Mouse (Mus musculus): ENCODE measurements around the gene Schip1. TPM values are rescaled to one million over a fixed set of nuclear protein-coding genes. Genes with fewer than 3 reads are reported as not detected.

The Schip1 gene
- polyA plus RNA-seq, 1 experiment from 2014 or later = 29.7 TPM

- Histone ChIP-seq H3K4me3 (ENCODE audit: low read length) (no peak overlapping the region), H3K27ac (ENCODE audit: low read length) (peak overlapping the region; percentile 4; the same call in 1 of the 2 replicates), H3K4me2 (ENCODE audit: low read depth, low read length) (no peak overlapping the region), H3K36me3 (ENCODE audit: control insufficient read depth, insufficient read depth, low read length) (no peaks in the 10 kb centered on the region), H3K9ac (ENCODE audit: low read depth, low read length) (no peak overlapping the region), H3K9me3 (ENCODE audit: control insufficient read depth, low read length) (no peaks in the 10 kb centered on the region), H3K4me1 (ENCODE audit: control insufficient read depth, insufficient read depth, low read length) (peaks cover 23% of the 10 kb centered on the region), H3K27me3 (replicated peaks; ENCODE audit: control insufficient read depth, insufficient read depth, low read length) (no peaks in the 10 kb centered on the region)
- 68% methylated on average over 9 of the region's 9 CpGs for WGBS
- no peak for ATAC-seq
These were observed 524.7 kb downstream of the Schip1 start for GRCm38 (mm10) chr3:68589220-68589840.

GRCm38 (mm10) chr3:68590436-68590835 lies 525.8 kb downstream of the Schip1 start:
- peak overlapping the region; percentile 6; the same call in 1 of the 2 replicates for H3K27ac ChIP-seq (ENCODE audit: low read length)
- H3K9me3 ChIP-seq (ENCODE audit: control insufficient read depth, low read length) = no peaks in the 10 kb centered on the region
- no peaks in the 10 kb centered on the region for H3K27me3 ChIP-seq (replicated peaks; ENCODE audit: control insufficient read depth, insufficient read depth, low read length)
- H3K4me3 ChIP-seq (ENCODE audit: low read length) = no peak overlapping the region
- no peak overlapping the region for H3K9ac ChIP-seq (ENCODE audit: low read depth, low read length)
- no peak overlapping the region for H3K4me2 ChIP-seq (ENCODE audit: low read depth, low read length)
- WGBS = 40% methylated on average over 8 of the region's 8 CpGs
- no peaks in the 10 kb centered on the region for H3K36me3 ChIP-seq (ENCODE audit: control insufficient read depth, insufficient read depth, low read length)
- ATAC-seq = peak; percentile 67
- H3K4me1 ChIP-seq (ENCODE audit: control insufficient read depth, insufficient read depth, low read length) = peaks cover 20% of the 10 kb centered on the region

GRCm38 (mm10) chr3:68592575-68592974 lies 528.0 kb downstream of the Schip1 start:
- H3K9ac ChIP-seq (ENCODE audit: low read depth, low read length) = no peak overlapping the region
- 64% methylated on average over 10 of the region's 10 CpGs for WGBS
- H3K36me3 ChIP-seq (ENCODE audit: control insufficient read depth, insufficient read depth, low read length) = no peaks in the 10 kb centered on the region
- peaks cover 12% of the 10 kb centered on the region for H3K4me1 ChIP-seq (ENCODE audit: control insufficient read depth, insufficient read depth, low read length)
- H3K9me3 ChIP-seq (ENCODE audit: control insufficient read depth, low read length) = no peaks in the 10 kb centered on the region
- H3K4me2 ChIP-seq (ENCODE audit: low read depth, low read length) = no peak overlapping the region
- no peaks in the 10 kb centered on the region for H3K27me3 ChIP-seq (replicated peaks; ENCODE audit: control insufficient read depth, insufficient read depth, low read length)
- ATAC-seq = no peak
- H3K4me3 ChIP-seq (ENCODE audit: low read length) = no peak overlapping the region
- 0 out of 2 replicates have a peak overlapping the region, but pooled peaks have one; percentile 27 for H3K27ac ChIP-seq (ENCODE audit: low read length)

GRCm38 (mm10) chr3:68593073-68593867 lies 528.7 kb downstream of the Schip1 start:
- 0 out of 2 replicates have a peak overlapping the region, but pooled peaks have one; percentile 27 for H3K27ac ChIP-seq (ENCODE audit: low read length)
- H3K4me3 ChIP-seq (ENCODE audit: low read length) = no peak overlapping the region
- peaks cover 11% of the 10 kb centered on the region for H3K4me1 ChIP-seq (ENCODE audit: control insufficient read depth, insufficient read depth, low read length)
- no peaks in the 10 kb centered on the region for H3K27me3 ChIP-seq (replicated peaks; ENCODE audit: control insufficient read depth, insufficient read depth, low read length)
- no peaks in the 10 kb centered on the region for H3K9me3 ChIP-seq (ENCODE audit: control insufficient read depth, low read length)
- peak; percentile 26; the same call in 1 of the 2 replicates for ATAC-seq
- 0 out of 2 replicates have a peak overlapping the region, but pooled peaks have one; percentile 20 for H3K4me2 ChIP-seq (ENCODE audit: low read depth, low read length)
- 50% methylated on average over 12 of the region's 12 CpGs for WGBS
- no peaks in the 10 kb centered on the region for H3K36me3 ChIP-seq (ENCODE audit: control insufficient read depth, insufficient read depth, low read length)
- peak overlapping the region; percentile 52; the same call in 1 of the 2 replicates for H3K9ac ChIP-seq (ENCODE audit: low read depth, low read length)

GRCm38 (mm10) chr3:68595316-68595925 lies 530.8 kb downstream of the Schip1 start:
- Histone ChIP-seq H3K36me3 (ENCODE audit: control insufficient read depth, insufficient read depth, low read length) (no peaks in the 10 kb centered on the region), H3K4me1 (ENCODE audit: control insufficient read depth, insufficient read depth, low read length) (peaks cover 11% of the 10 kb centered on the region), H3K4me3 (ENCODE audit: low read length) (no peak overlapping the region), H3K27me3 (replicated peaks; ENCODE audit: control insufficient read depth, insufficient read depth, low read length) (no peaks in the 10 kb centered on the region), H3K4me2 (ENCODE audit: low read depth, low read length) (no peak overlapping the region), H3K9ac (ENCODE audit: low read depth, low read length) (no peak overlapping the region), H3K27ac (ENCODE audit: low read length) (no peak overlapping the region), H3K9me3 (ENCODE audit: control insufficient read depth, low read length) (no peaks in the 10 kb centered on the region)
- 48% methylated on average over 10 of the region's 10 CpGs for WGBS
- ATAC-seq = 0 out of 2 replicates have a peak, but pooled peaks have one; percentile 39

- H3K9ac ChIP-seq (ENCODE audit: low read depth, low read length) = no peak overlapping the region
- H3K4me1 ChIP-seq (ENCODE audit: control insufficient read depth, insufficient read depth, low read length) = peaks cover 11% of the 10 kb centered on the region
- H3K4me3 ChIP-seq (ENCODE audit: low read length) = no peak overlapping the region
- H3K4me2 ChIP-seq (ENCODE audit: low read depth, low read length) = no peak overlapping the region
- no peak overlapping the region for H3K27ac ChIP-seq (ENCODE audit: low read length)
- H3K36me3 ChIP-seq (ENCODE audit: control insufficient read depth, insufficient read depth, low read length) = no peaks in the 10 kb centered on the region
- no peaks in the 10 kb centered on the region for H3K27me3 ChIP-seq (replicated peaks; ENCODE audit: control insufficient read depth, insufficient read depth, low read length)
- no peak for ATAC-seq
- WGBS = 94% methylated on average over 4 of the region's 4 CpGs
- no peaks in the 10 kb centered on the region for H3K9me3 ChIP-seq (ENCODE audit: control insufficient read depth, low read length)
These were observed 532.3 kb downstream of the Schip1 start for GRCm38 (mm10) chr3:68596938-68597337.

GRCm38 (mm10) chr3:68602891-68603290 lies 538.3 kb downstream of the Schip1 start:
- Histone ChIP-seq H3K36me3 (ENCODE audit: control insufficient read depth, insufficient read depth, low read length) (no peaks in the 10 kb centered on the region), H3K4me2 (ENCODE audit: low read depth, low read length) (no peak overlapping the region), H3K9me3 (ENCODE audit: control insufficient read depth, low read length) (no peaks in the 10 kb centered on the region), H3K27me3 (replicated peaks; ENCODE audit: control insufficient read depth, insufficient read depth, low read length) (no peaks in the 10 kb centered on the region), H3K9ac (ENCODE audit: low read depth, low read length) (no peak overlapping the region), H3K4me3 (ENCODE audit: low read length) (no peak overlapping the region), H3K4me1 (ENCODE audit: control insufficient read depth, insufficient read depth, low read length) (no peaks in the 10 kb centered on the region), H3K27ac (ENCODE audit: low read length) (no peak overlapping the region)
- WGBS = 80% methylated on average over 9 of the region's 9 CpGs
- no peak for ATAC-seq

- 70% methylated on average over 10 of the region's 10 CpGs for WGBS
These were observed 539.9 kb downstream of the Schip1 start for GRCm38 (mm10) chr3:68604467-68604866.

GRCm38 (mm10) chr3:68604962-68605361 lies 540.4 kb downstream of the Schip1 start:
- no peaks in the 10 kb centered on the region for H3K27me3 ChIP-seq (replicated peaks; ENCODE audit: control insufficient read depth, insufficient read depth, low read length)
- H3K4me2 ChIP-seq (ENCODE audit: low read depth, low read length) = no peak overlapping the region
- no peaks in the 10 kb centered on the region for H3K9me3 ChIP-seq (ENCODE audit: control insufficient read depth, low read length)
- H3K4me3 ChIP-seq (ENCODE audit: low read length) = no peak overlapping the region
- 80% methylated on average over 10 of the region's 10 CpGs for WGBS
- no peaks in the 10 kb centered on the region for H3K36me3 ChIP-seq (ENCODE audit: control insufficient read depth, insufficient read depth, low read length)
- no peak overlapping the region for H3K27ac ChIP-seq (ENCODE audit: low read length)
- no peak for ATAC-seq
- H3K9ac ChIP-seq (ENCODE audit: low read depth, low read length) = no peak overlapping the region
- H3K4me1 ChIP-seq (ENCODE audit: control insufficient read depth, insufficient read depth, low read length) = peaks cover 1% of the 10 kb centered on the region; the same call in 1 of the 2 replicates

More at GRCm38 (mm10) chr3:68604467-68604866, 539.9 kb downstream of the Schip1 start:
- Histone ChIP-seq H3K27me3 (replicated peaks; ENCODE audit: control insufficient read depth, insufficient read depth, low read length) (no peaks in the 10 kb centered on the region), H3K27ac (ENCODE audit: low read length) (no peak overlapping the region), H3K36me3 (ENCODE audit: control insufficient read depth, insufficient read depth, low read length) (no peaks in the 10 kb centered on the region), H3K9ac (ENCODE audit: low read depth, low read length) (no peak overlapping the region), H3K4me1 (ENCODE audit: control insufficient read depth, insufficient read depth, low read length) (no peaks in the 10 kb centered on the region), H3K9me3 (ENCODE audit: control insufficient read depth, low read length) (no peaks in the 10 kb centered on the region), H3K4me2 (ENCODE audit: low read depth, low read length) (no peak overlapping the region), H3K4me3 (ENCODE audit: low read length) (no peak overlapping the region)
- no peak for ATAC-seq

All from intestine, embryonic 16.5 days (tissue).